Mouse (Mus musculus): ENCODE measurements at regions not wholly inside any gene's neighbourhood (a gene's known extent, or its start where the extent isn't known, plus 50 kb on each side); places are given as distances from the start of the nearest gene placed in this dataset.

- H3K4me3 ChIP-seq (ENCODE audit: insufficient read depth, poor library complexity, severe bottlenecking), result no peak overlapping the region
- H3ac ChIP-seq (ENCODE audit: control insufficient read depth, insufficient read length, low read depth), result no peak overlapping the region
- no peaks in the 10 kb centered on the region for H3K79me3 ChIP-seq (ENCODE audit: low read depth)
- no peaks in the 10 kb centered on the region for H3K36me3 ChIP-seq (ENCODE audit: control insufficient read depth, insufficient read depth)
- no peaks in the 10 kb centered on the region for H3K27me3 ChIP-seq (ENCODE audit: control insufficient read depth, insufficient read depth, insufficient read length)
- TF ChIP-seq CEBPB (IDR thresholded peaks at IDR 0.05; ENCODE audit: low read depth) (no peak), MYOG (IDR thresholded peaks at IDR 0.05; ENCODE audit: control insufficient read depth, extremely low read depth, insufficient read length) (no peak), MAX (IDR thresholded peaks at IDR 0.05) (no peak), CTCF (IDR thresholded peaks at IDR 0.05; ENCODE audit: control insufficient read depth, insufficient read depth, insufficient read length) (no peak), USF1 (IDR thresholded peaks at IDR 0.05; ENCODE audit: low read depth) (no peak), MYOD1 (IDR thresholded peaks at IDR 0.05; ENCODE audit: control insufficient read depth, insufficient read length, low read depth) (no peak), FOSL1 (IDR thresholded peaks at IDR 0.05; ENCODE audit: insufficient read depth, low read length, poor library complexity, severe bottlenecking) (no peak)
- H3K79me2 ChIP-seq (ENCODE audit: control insufficient read depth, insufficient read depth), result no peaks in the 10 kb centered on the region
Measured at GRCm38 (mm10) chr16:77235449-77235848, 221.9 kb downstream of the Usp25 start.
